Mouse (Mus musculus) heart, embryonic 14.5 days (tissue): ENCODE results near the gene Tmem44. TPM values are rescaled to one million over a fixed set of nuclear protein-coding genes. Genes with fewer than 3 reads are reported as not detected.

Source experiments
- ATAC-seq: fragments of 200-750 bp; cut with Nextera tagmentation; 2 replicates; pipeline ENCODE4 v1.8.0; 2017; ENCODE audit warnings: low read depth, moderate TSS enrichment; ENCODE audit not compliant: insufficient number of reproducible peaks, insufficient read depth, low FRiP score
- H3K27ac ChIP-seq, 2 experiments: fragments of 200-500 bp in 1 of 2; fragments of 300-500 bp in 1 of 2; sonication (generic) in 1 of 2; replicated peaks in 1 of 2; 2 replicates each; pipeline ENCODE4 v1.5.1; 2012 to 2014; ENCODE audit warnings: low read depth in 2 of 2, low read length in 2 of 2, control low read depth in 1 of 2, mild to moderate bottlenecking in 1 of 2, mixed read lengths in 1 of 2; ENCODE audit not compliant: control insufficient read depth in 1 of 2, insufficient read depth in 1 of 2
- H3K27me3 ChIP-seq: fragments of 300-500 bp; sonication (generic); 2 replicates; pipeline ENCODE4 v1.6.1; 2014; ENCODE audit warnings: mild to moderate bottlenecking, low read length, control low read depth; ENCODE audit not compliant: control insufficient read depth, insufficient read depth
- H3K36me3 ChIP-seq: fragments of 300-500 bp; sonication (generic); 2 replicates; pipeline ENCODE4 v1.6.1; 2014; ENCODE audit warnings: mild to moderate bottlenecking, control low read depth, low read length, mixed read lengths; ENCODE audit not compliant: control insufficient read depth, insufficient read depth
- H3K4me1 ChIP-seq, 2 experiments: fragments of 200-500 bp in 1 of 2; fragments of 300-500 bp in 1 of 2; sonication (generic) in 1 of 2; 2 replicates each; pipeline ENCODE4 v1.6.1; 2012 to 2014; ENCODE audit warnings: low read length in 2 of 2, control low read depth in 1 of 2, mixed read lengths in 1 of 2; ENCODE audit not compliant: control insufficient read depth in 2 of 2, insufficient read depth in 2 of 2
- H3K4me2 ChIP-seq: fragments of 300-500 bp; sonication (generic); 2 replicates; pipeline ENCODE4 v1.6.1; 2014; ENCODE audit warnings: mild to moderate bottlenecking, low read length
- H3K4me3 ChIP-seq, 2 experiments: fragments of 200-500 bp in 1 of 2; fragments of 300-500 bp in 1 of 2; sonication (generic) in 1 of 2; 2 replicates each; pipeline ENCODE4 v1.5.1; 2012 to 2014; ENCODE audit warnings: low read length in 2 of 2, mild to moderate bottlenecking in 2 of 2, control low read depth in 1 of 2, low read depth in 1 of 2, moderate library complexity in 1 of 2; ENCODE audit not compliant: control insufficient read depth in 1 of 2, insufficient read depth in 1 of 2
- H3K9ac ChIP-seq: fragments of 300-500 bp; sonication (generic); 2 replicates; pipeline ENCODE4 v1.6.1; 2014; ENCODE audit warnings: mild to moderate bottlenecking, low read length
- H3K9me3 ChIP-seq: fragments of 300-500 bp; sonication (generic); 2 replicates; pipeline ENCODE4 v1.6.1; 2016; ENCODE audit warnings: low read length, control low read depth; ENCODE audit not compliant: control insufficient read depth
- WGBS: fragments of 180-500 bp; shearing (Covaris S2); extraction: QIAGEN DNeasy Blood & Tissue Kit; methylation state at CpG from one replicate; pipeline ENCODE4 v1.1.7; 2014; 5-methylcytosine and 5-hydroxymethylcytosine counted together
- polyA plus RNA-seq: library from polyadenylated mRNA; unstranded; fragments of >200 nt; fragmentation: Nextera tagmentation; extraction: Ambion mirVana; gene quantifications from 2 replicates; pipeline ENCODE4 v1.2.1, GENCODE M21; 2014

Tmem44 gene
- polyA plus RNA-seq, 1 experiment from 2014 or later, result 24.2 TPM

DNA sequence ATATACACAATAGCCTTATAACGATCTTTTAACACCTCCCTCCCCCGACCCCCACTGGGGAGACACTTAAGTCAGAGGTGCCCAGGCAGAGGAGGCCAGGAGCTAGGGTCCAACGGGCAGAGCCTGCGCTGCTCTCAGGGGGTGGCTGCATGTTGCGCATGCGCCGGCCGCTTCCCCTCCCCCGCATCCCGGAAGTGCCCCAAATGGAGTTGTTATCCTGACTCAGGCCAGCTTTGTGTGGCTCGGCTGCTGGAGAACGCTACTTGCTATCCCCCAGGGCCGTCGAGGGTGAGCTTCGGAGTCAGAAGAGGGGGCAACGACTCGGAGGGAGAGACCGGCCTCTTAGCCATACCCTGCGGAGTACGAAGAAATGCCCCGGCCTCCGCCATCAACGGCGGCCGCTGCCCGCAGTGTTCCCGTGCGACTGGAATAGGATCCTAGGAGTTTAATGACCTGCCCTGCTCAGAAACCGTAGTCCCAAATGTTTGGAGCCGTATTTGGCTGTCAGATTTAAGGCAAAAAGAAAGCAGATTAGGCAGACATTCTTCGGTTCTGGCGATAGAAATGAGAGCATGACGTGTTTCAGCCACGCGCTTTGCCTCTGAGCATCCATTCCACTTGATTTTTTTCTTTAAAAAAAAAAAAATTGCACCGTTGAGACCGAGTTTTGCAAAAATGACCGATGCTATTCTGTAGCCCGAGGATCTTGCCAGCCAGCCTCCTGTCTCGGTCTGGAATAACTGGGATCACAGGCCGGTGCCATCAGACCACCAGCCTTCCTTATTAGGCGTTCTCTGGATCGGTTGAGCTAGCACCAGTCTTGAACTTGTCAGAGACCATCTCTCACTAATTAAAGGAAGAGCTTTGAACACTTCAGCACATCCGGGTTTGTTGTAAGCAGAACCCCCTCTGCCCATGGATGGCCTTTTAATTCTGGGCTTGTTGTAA lies 39.9 kb downstream of the Tmem44 start:
- peaks cover 32 to 48% of the 10 kb centered on the region in 2 experiments for H3K4me1 ChIP-seq
- H3K27ac ChIP-seq, result peak overlapping the region; percentile 94 to 97
- peak overlapping the region; percentile 89 for H3K9ac ChIP-seq
- peak; percentile 68 for ATAC-seq
- peaks cover 3% of the 10 kb centered on the region for H3K9me3 ChIP-seq
- WGBS, result 4% methylated on average over 44 of the region's 44 CpGs
- peaks cover 7% of the 10 kb centered on the region for H3K27me3 ChIP-seq
- H3K4me2 ChIP-seq, result peak overlapping the region; percentile 88
- H3K36me3 ChIP-seq, result peaks cover 12% of the 10 kb centered on the region; the same call in 1 of the 2 replicates
- H3K4me3 ChIP-seq, result peak overlapping the region; percentile 63 to 67

DNA sequence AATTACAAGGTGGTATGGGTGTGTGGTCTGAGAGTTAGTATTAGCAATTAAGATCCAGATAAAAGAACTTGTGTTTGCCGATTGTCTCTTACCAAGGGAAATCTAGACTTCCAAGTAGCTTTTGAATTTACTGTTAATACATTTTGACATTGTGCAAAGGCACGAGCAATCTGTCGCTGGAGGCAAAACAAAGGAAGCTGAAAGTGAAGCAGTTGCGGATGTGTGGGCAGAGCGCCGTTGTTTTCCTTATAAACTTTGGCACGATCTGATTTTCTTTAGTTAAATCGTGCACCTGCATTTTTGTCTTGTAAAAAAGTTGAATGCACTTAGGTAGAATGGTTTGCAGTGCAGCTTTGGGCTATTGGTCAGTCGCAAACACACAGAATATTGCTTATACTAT lies 40.6 kb downstream of the Tmem44 start:
- H3K9me3 ChIP-seq, result no peaks in the 10 kb centered on the region
- peak overlapping the region; percentile 88 for H3K4me2 ChIP-seq
- WGBS, result 38% methylated on average over 9 of the region's 9 CpGs
- peak overlapping the region; percentile 89 for H3K9ac ChIP-seq
- no peak for ATAC-seq
- H3K4me1 ChIP-seq, result peaks cover 32 to 48% of the 10 kb centered on the region in 2 experiments
- H3K4me3 ChIP-seq, result peak overlapping the region; percentile 63 to 67
- H3K27ac ChIP-seq, result peak overlapping the region in 1 of 2 experiments; percentile 97; a peak in 3 of 4 replicates
- peaks cover 7% of the 10 kb centered on the region; the same call in 1 of the 2 replicates for H3K36me3 ChIP-seq
- H3K27me3 ChIP-seq, result peaks cover 7% of the 10 kb centered on the region

DNA sequence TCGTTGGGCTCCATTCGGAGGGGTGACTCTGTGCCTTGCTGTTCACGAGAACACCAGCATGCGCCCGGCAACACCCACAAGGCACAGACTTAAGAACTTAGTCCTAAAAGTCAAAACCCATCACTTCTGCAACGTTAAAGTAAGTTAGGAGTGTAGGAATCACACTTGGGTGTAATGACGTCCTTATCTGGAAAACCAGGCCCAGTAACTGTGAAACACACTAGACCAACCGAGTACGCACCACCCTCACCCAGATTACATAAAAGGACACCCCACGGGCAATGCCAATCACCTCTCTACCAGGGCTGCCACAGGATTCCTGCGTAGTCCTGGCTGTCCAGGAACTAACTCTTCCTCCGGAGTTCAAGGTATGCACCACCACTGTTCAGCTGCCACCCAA lies 41.3 kb downstream of the Tmem44 start:
- Histone ChIP-seq H3K9ac (no peak overlapping the region), H3K27ac (no peak overlapping the region), H3K27me3 (peaks cover 7% of the 10 kb centered on the region), H3K36me3 (peaks cover 4% of the 10 kb centered on the region; the same call in 1 of the 2 replicates), H3K9me3 (no peaks in the 10 kb centered on the region), H3K4me2 (no peak overlapping the region), H3K4me3 (no peak overlapping the region), H3K4me1 (peaks cover 32 to 48% of the 10 kb centered on the region in 2 experiments)
- 87% methylated on average over 12 of the region's 12 CpGs for WGBS
- no peak for ATAC-seq

DNA sequence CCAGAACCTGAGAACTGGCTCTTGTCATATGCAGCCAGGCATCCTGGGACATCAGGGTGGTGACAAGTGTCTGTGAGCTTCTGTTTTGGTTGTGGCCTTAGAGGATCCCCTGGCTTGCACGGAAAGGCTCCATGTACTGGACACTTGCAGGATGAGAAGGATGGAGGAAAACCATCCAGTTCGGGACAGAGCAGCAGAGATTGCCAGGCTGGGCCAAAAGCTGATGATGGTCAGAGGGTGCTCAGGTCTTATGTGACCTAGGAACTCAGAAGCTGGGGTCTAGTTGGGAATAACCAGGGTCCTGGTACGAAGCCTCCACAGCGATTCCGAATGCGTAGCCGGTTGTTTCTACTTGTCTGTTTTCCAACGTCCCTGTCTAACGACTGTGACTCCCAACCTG lies 41.9 kb downstream of the Tmem44 start:
- no peak overlapping the region for H3K4me2 ChIP-seq
- H3K27me3 ChIP-seq, result peaks cover 7% of the 10 kb centered on the region
- peaks cover 29 to 42% of the 10 kb centered on the region in 2 experiments for H3K4me1 ChIP-seq
- no peaks in the 10 kb centered on the region for H3K36me3 ChIP-seq
- no peaks in the 10 kb centered on the region for H3K9me3 ChIP-seq
- no peak overlapping the region for H3K4me3 ChIP-seq
- no peak overlapping the region for H3K9ac ChIP-seq
- no peak overlapping the region for H3K27ac ChIP-seq
- WGBS, result 90% methylated on average over 9 of the region's 9 CpGs
- no peak for ATAC-seq

DNA sequence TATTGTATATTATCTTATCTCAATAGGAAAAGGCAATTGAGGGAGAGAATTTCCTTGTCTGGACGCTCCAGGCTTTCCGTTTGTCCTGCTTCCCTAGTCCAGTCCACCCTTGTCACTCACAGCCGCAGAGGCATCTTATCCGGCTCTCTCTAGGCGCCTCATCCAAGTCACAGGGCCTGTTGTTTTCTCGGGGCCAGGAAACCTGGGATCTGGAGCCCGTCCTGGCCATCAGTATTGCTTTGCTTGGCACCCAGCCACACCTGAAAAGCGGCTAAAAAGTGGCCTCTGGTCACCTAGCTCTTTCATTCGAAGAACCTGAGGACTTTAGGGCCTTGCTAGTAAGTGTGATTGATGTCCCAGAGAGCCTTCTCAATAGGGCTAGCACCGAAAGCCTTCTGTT lies 43.5 kb downstream of the Tmem44 start:
- Histone ChIP-seq H3K36me3 (no peaks in the 10 kb centered on the region), H3K4me1 (peaks cover 19 to 35% of the 10 kb centered on the region in 2 experiments), H3K4me3 (no peak overlapping the region), H3K27ac (no peak overlapping the region), H3K9me3 (no peaks in the 10 kb centered on the region), H3K27me3 (peaks cover 7% of the 10 kb centered on the region), H3K9ac (no peak overlapping the region), H3K4me2 (no peak overlapping the region)
- 0 out of 2 replicates have a peak, but pooled peaks have one; percentile 28 for ATAC-seq
- WGBS, result 14% methylated on average over 10 of the region's 10 CpGs

DNA sequence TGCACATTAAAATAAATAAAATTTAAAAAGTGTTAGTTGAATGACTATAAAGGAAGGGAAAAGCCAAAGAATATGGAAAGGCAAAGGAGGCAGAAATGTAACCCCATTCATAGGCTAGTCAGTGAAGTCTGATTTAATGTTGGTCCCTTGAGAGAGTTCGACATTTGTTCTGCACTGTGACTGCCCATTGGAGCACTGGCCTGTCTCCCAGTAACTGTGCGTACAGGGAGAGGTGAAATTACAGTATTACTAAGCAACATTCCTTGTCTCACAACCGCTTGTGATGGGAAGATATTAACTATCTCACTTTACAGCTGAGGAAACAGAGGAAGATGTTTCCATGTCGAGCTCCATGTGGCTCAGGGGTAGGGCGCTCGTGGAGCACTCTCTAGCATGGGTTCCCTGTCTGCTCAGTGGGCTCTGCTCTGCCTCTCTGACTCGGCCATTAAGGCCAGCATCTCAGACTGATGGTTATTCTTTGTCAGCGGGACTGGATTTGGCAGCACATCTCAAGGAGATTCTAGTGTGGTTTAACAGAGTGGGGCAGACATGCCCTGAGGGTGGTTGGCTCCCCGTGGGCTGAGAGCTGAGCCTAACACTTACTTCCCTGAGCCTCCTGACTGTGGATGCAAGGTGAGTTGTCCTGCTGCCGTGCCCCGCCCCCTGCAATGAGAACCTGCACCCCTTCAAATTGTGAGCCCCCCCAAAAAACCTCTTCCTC lies 45.2 kb downstream of the Tmem44 start:
- Histone ChIP-seq H3K27ac (no peak overlapping the region), H3K36me3 (no peaks in the 10 kb centered on the region), H3K9ac (no peak overlapping the region), H3K9me3 (no peaks in the 10 kb centered on the region), H3K27me3 (peaks cover 7% of the 10 kb centered on the region), H3K4me3 (no peak overlapping the region), H3K4me1 (peaks cover 17 to 31% of the 10 kb centered on the region in 2 experiments), H3K4me2 (no peak overlapping the region)
- no peak for ATAC-seq
- WGBS, result 77% methylated on average over 11 of the region's 11 CpGs

DNA sequence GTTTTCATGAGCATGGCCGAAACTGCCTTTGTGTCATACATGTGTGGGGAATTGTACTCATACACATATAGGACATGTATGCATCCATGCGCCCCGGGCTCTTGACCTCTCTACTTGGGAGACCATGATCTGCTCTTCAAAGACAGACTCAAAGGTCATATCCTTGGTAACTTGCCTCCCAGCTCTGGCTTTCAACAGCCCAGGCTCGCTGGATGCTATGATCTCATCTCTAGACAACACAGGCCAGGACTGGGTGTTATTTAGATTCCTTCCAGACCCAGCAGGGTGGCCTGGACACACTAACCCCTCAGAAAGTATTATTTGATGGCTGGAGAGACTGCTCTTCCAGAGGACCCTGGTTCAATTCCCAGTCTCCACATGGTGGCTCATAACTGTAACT lies 45.8 kb downstream of the Tmem44 start:
- Histone ChIP-seq H3K9me3 (no peaks in the 10 kb centered on the region), H3K4me3 (no peak overlapping the region), H3K36me3 (no peaks in the 10 kb centered on the region), H3K4me2 (no peak overlapping the region), H3K4me1 (peaks cover 14 to 26% of the 10 kb centered on the region in 2 experiments), H3K27ac (no peak overlapping the region), H3K9ac (no peak overlapping the region), H3K27me3 (peaks cover 7% of the 10 kb centered on the region)
- 61% methylated on average over 4 of the region's 4 CpGs for WGBS
- ATAC-seq, result no peak
